Mouse (Mus musculus): Measurements from ENCODE around the gene Ablim2. TPM values are rescaled to one million over a fixed set of nuclear protein-coding genes. Genes with fewer than 3 reads are reported as not detected.
A peak's percentile ranks its signal among the peaks of the same experiment; 100 is the strongest.

Gene Ablim2
- polyA plus RNA-seq, 1 experiment from 2014 or later = 0.45 TPM

DNA sequence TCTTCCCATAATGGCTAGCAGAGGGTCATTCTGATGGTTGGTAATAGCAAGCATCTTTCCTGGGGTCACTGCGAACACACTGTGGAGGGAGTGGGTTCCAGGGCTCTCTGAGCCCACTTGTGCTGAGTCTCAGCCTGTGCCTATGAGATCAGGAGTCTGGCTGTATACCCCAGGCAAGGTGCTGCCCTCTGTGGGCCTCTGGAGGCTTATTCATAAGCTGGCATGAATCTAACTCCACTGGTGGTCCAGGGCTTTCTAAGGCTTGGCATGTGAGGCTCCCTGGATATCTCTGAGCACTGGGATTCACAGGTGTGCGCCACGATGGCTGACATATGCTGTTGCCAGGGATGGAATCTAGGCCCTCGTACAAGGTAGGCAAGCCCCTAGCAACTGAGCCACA, 76.2 kb downstream of the Ablim2 start:
- no peak overlapping the region for H3K9ac ChIP-seq (replicated peaks)
- DNase-seq = no peak
- no peaks in the 10 kb centered on the region for H3K36me3 ChIP-seq (replicated peaks; ENCODE audit: insufficient read depth, low read length)
- no peak overlapping the region for H3K4me3 ChIP-seq (ENCODE audit: low read depth, low read length)
- ATAC-seq = no peak
- WGBS (ENCODE audit: insufficient replicate concordance) = 77% methylated on average over 4 of the region's 4 CpGs
- TF ChIP-seq CTCF (IDR thresholded peaks at IDR 0.05; ENCODE audit: low read depth) (no peak), EP300 (IDR thresholded peaks at IDR 0.05; ENCODE audit: low read depth) (no peak)
- no peak overlapping the region for H3K27ac ChIP-seq (ENCODE audit: low read depth)
- H3K9me3 ChIP-seq (ENCODE audit: low read length) = no peaks in the 10 kb centered on the region
- H3K4me2 ChIP-seq (ENCODE audit: low read depth, low read length) = no peak overlapping the region
- no peaks in the 10 kb centered on the region for H3K4me1 ChIP-seq (ENCODE audit: insufficient read depth)
- H3K27me3 ChIP-seq (ENCODE audit: insufficient read depth, low read length) = no peaks in the 10 kb centered on the region

DNA sequence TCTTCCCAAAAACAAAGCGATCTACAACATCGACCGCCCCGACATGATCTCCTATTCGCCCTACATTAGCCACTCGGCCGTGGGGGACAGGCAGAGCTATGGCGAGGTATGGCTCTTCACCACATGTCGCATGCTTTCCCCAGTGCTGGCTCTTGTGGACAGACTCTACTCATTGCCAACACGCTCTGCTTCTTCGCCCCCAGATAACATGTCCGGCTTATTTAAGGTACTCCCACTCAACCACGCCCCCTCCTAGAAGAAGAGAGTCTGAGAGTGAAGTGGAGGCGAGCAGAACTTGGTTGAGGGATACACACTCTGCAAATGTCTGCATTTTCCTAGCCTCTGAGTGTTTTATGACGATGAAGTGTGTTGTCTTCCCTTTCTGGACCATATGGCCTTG, 79.3 kb downstream of the Ablim2 start:
- no peaks in the 10 kb centered on the region for H3K4me1 ChIP-seq (ENCODE audit: insufficient read depth)
- H3K9ac ChIP-seq (replicated peaks) = no peak overlapping the region
- 76% methylated on average over 15 of the region's 15 CpGs for WGBS (ENCODE audit: insufficient replicate concordance)
- H3K36me3 ChIP-seq (replicated peaks; ENCODE audit: insufficient read depth, low read length) = no peaks in the 10 kb centered on the region
- no peak for ATAC-seq
- H3K9me3 ChIP-seq (ENCODE audit: low read length) = no peaks in the 10 kb centered on the region
- TF ChIP-seq CTCF (IDR thresholded peaks at IDR 0.05; ENCODE audit: low read depth) (no peak), EP300 (IDR thresholded peaks at IDR 0.05; ENCODE audit: low read depth) (no peak)
- no peak overlapping the region for H3K27ac ChIP-seq (ENCODE audit: low read depth)
- no peak overlapping the region for H3K4me2 ChIP-seq (ENCODE audit: low read depth, low read length)
- no peaks in the 10 kb centered on the region for H3K27me3 ChIP-seq (ENCODE audit: insufficient read depth, low read length)
- no peak overlapping the region for H3K4me3 ChIP-seq (ENCODE audit: low read depth, low read length)
- DNase-seq = no peak

DNA sequence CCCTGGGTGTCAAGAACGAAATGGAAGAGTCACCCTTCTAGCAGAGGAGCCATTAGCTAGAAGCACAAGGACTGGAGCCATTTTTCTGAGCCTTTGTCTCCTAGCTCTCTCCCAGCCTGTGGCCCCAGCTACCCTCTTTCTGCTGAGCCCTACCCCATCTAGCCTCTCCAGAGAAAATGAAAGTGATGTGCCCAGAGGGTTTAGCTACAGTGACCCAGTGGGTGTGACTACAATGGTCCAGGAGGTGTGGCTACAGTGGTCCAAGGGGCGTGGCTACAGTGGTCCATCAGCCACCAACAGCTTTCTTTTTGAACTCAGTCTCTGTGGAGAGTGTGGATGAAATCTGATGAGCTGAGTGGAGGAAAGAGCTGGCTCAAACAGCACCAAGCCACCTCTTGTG, 81.6 kb downstream of the Ablim2 start:
- Histone ChIP-seq H3K27ac (ENCODE audit: low read depth) (no peak overlapping the region), H3K4me2 (ENCODE audit: low read depth, low read length) (no peak overlapping the region), H3K36me3 (replicated peaks; ENCODE audit: insufficient read depth, low read length) (no peaks in the 10 kb centered on the region), H3K27me3 (ENCODE audit: insufficient read depth, low read length) (no peaks in the 10 kb centered on the region), H3K4me1 (ENCODE audit: insufficient read depth) (no peaks in the 10 kb centered on the region), H3K9ac (replicated peaks) (no peak overlapping the region), H3K9me3 (ENCODE audit: low read length) (no peaks in the 10 kb centered on the region), H3K4me3 (ENCODE audit: low read depth, low read length) (no peak overlapping the region)
- DNase-seq (no peak), ATAC-seq (no peak)
- no peak for TF ChIP-seq EP300 (IDR thresholded peaks at IDR 0.05; ENCODE audit: low read depth)
- no peak for TF ChIP-seq CTCF (IDR thresholded peaks at IDR 0.05; ENCODE audit: low read depth)
- WGBS (ENCODE audit: insufficient replicate concordance) = 33% methylated on average over 2 of the region's 2 CpGs

DNA sequence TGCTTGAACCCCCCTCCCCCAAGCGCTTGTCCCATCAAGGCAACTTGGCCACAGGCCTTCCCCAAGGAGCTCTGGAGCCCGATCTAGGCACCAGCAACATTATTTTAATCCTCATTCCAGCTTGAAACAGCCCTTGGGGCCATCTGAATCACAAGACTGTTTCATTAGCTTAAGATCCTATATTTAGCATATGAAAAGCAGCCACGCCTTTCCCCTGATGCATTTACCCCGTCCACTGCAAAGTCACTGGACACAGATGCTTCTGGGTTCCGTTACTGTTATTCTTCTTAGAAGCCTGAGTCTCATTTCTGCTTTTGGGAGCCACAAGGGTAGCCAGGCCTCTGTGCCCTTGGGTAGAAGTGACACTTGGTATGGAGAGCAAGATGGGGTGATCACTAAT, 93.8 kb downstream of the Ablim2 start:
- Histone ChIP-seq H3K36me3 (replicated peaks; ENCODE audit: insufficient read depth, low read length) (no peaks in the 10 kb centered on the region), H3K9ac (replicated peaks) (no peak overlapping the region), H3K4me1 (ENCODE audit: insufficient read depth) (no peaks in the 10 kb centered on the region), H3K27me3 (ENCODE audit: insufficient read depth, low read length) (no peaks in the 10 kb centered on the region), H3K4me2 (ENCODE audit: low read depth, low read length) (no peak overlapping the region), H3K27ac (ENCODE audit: low read depth) (no peak overlapping the region), H3K9me3 (ENCODE audit: low read length) (no peaks in the 10 kb centered on the region), H3K4me3 (ENCODE audit: low read depth, low read length) (no peak overlapping the region)
- WGBS (ENCODE audit: insufficient replicate concordance) = 72% methylated on average over 5 of the region's 5 CpGs
- ATAC-seq = no peak
- TF ChIP-seq CTCF (IDR thresholded peaks at IDR 0.05; ENCODE audit: low read depth) (no peak), EP300 (IDR thresholded peaks at IDR 0.05; ENCODE audit: low read depth) (no peak)
- no peak for DNase-seq

DNA sequence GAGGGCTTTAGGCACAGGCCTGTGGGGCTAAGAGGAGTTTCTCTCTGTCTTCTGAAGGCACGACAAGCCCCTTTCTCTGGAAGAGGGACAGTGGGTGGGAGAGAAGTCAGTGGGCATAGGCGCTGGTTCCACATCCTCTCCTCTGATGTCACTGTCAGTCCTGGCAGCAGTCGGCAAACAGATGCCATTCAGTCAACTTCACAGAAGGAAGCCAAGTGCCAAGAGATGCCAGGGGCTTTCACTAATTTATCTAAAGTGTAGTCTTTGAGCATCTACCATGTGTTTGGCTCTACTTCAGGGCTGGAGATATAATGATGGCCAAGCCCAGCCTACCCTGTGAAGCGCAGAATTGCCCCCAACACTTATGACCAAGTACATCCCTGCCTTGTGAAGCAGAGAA, 95.8 kb downstream of the Ablim2 start:
- TF ChIP-seq CTCF (IDR thresholded peaks at IDR 0.05; ENCODE audit: low read depth) = no peak
- no peak for TF ChIP-seq EP300 (IDR thresholded peaks at IDR 0.05; ENCODE audit: low read depth)
- DNase-seq (no peak), ATAC-seq (no peak)
- Histone ChIP-seq H3K36me3 (replicated peaks; ENCODE audit: insufficient read depth, low read length) (no peaks in the 10 kb centered on the region), H3K4me1 (ENCODE audit: insufficient read depth) (no peaks in the 10 kb centered on the region), H3K27ac (ENCODE audit: low read depth) (no peak overlapping the region), H3K9me3 (ENCODE audit: low read length) (no peaks in the 10 kb centered on the region), H3K27me3 (ENCODE audit: insufficient read depth, low read length) (no peaks in the 10 kb centered on the region), H3K9ac (replicated peaks) (no peak overlapping the region), H3K4me3 (ENCODE audit: low read depth, low read length) (no peak overlapping the region), H3K4me2 (ENCODE audit: low read depth, low read length) (no peak overlapping the region)
- 81% methylated on average over 4 of the region's 4 CpGs for WGBS (ENCODE audit: insufficient replicate concordance)

DNA sequence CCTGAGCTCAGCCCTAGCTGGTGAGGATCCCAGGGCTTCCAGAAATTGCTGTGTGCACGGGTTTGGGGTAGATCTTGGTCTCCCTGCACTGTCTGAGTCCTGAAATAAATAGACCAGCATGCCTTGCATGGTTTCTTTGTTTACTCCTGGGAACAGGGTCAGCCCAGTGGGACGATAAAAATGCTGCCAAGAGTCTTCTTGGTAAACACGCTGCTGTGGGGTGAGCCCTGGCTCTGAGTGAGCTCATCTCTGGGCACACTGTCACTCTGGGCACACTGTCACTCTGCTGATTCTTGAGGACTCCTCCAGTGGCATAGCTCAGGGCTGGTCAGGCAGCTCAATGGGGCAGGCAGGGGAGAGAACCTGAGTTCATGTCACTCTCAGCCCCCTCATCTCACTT, 98.6 kb downstream of the Ablim2 start:
- Histone ChIP-seq H3K4me2 (ENCODE audit: low read depth, low read length) (no peak overlapping the region), H3K9ac (replicated peaks) (no peak overlapping the region), H3K4me1 (ENCODE audit: insufficient read depth) (no peaks in the 10 kb centered on the region), H3K9me3 (ENCODE audit: low read length) (no peaks in the 10 kb centered on the region), H3K4me3 (ENCODE audit: low read depth, low read length) (no peak overlapping the region), H3K27ac (ENCODE audit: low read depth) (no peak overlapping the region), H3K27me3 (ENCODE audit: insufficient read depth, low read length) (no peaks in the 10 kb centered on the region), H3K36me3 (replicated peaks; ENCODE audit: insufficient read depth, low read length) (no peaks in the 10 kb centered on the region)
- DNase-seq = no peak
- 39% methylated on average over 3 of the region's 3 CpGs for WGBS (ENCODE audit: insufficient replicate concordance)
- ATAC-seq = no peak
- TF ChIP-seq EP300 (IDR thresholded peaks at IDR 0.05; ENCODE audit: low read depth) (no peak), CTCF (IDR thresholded peaks at IDR 0.05; ENCODE audit: low read depth) (no peak)

DNA sequence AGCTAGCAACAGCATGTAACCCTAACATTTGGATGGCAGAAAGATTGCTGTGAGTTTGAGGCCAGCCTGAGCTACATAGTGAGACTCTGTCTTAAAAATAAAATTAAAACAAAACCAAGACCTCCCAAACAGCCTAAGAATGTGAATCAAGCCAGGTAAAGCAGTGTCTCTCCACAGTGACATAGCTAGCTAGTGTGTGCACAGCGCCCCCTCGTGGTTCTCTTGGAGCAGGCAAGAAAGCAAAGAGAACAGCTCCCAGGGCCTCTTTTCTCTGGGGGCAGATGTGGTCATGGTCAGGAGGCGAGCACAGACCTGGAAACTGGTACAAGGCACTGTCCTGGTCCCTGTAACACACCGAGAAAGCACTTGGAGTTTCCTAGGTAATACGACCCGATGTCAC, 100.4 kb downstream of the Ablim2 start:
- no peak for TF ChIP-seq EP300 (IDR thresholded peaks at IDR 0.05; ENCODE audit: low read depth)
- peak; percentile 87 for TF ChIP-seq CTCF (IDR thresholded peaks at IDR 0.05; ENCODE audit: low read depth)
- Histone ChIP-seq H3K36me3 (replicated peaks; ENCODE audit: insufficient read depth, low read length) (no peaks in the 10 kb centered on the region), H3K27ac (ENCODE audit: low read depth) (no peak overlapping the region), H3K9me3 (ENCODE audit: low read length) (no peaks in the 10 kb centered on the region), H3K4me2 (ENCODE audit: low read depth, low read length) (no peak overlapping the region), H3K9ac (replicated peaks) (no peak overlapping the region), H3K4me1 (ENCODE audit: insufficient read depth) (no peaks in the 10 kb centered on the region), H3K4me3 (ENCODE audit: low read depth, low read length) (no peak overlapping the region), H3K27me3 (ENCODE audit: insufficient read depth, low read length) (no peaks in the 10 kb centered on the region)
- DNase-seq (peak; percentile 79), ATAC-seq (no peak)
- WGBS (ENCODE audit: insufficient replicate concordance) = 27% methylated on average over 6 of the region's 6 CpGs
